Mouse (Mus musculus): ENCODE data around the gene Rnf41.

DNA sequence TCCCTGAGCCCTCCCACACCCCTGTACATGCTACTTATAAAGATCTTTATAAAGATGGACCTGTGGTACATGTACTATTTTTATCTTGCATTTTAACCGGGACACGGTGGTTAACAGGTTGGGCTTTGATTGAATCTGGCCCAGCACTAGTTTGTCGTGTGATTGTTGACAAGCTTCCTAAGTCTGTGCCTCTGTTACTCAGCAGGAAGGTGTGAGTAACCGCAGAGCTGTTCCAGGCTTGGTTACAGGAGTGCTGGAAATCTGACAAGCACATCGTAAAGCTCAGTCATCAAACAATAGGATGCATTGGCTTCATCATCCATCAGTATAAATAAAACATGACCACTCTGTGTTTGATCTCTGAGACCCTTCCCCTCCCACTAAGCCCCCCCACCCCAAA lies 11.0 kb downstream of the Rnf41 start:
- TF ChIP-seq CTCF (conservative IDR thresholded peaks at IDR 0.05; ENCODE audit: low read length) (no peak), NANOG (IDR thresholded peaks at IDR 0.05; ENCODE audit: borderline replicate concordance, low read length) (no peak), POU5F1 (IDR thresholded peaks at IDR 0.05; ENCODE audit: borderline replicate concordance, low read length) (no peak)

Measured in E14TG2a.4 (cell line).